Comparison of ENCODE assay signal across 25 mouse cellular contexts in genomic region chr5:117123102-117123501, GRCm38 (mm10). TPM values are rescaled to one million over a fixed set of nuclear protein-coding genes. Genes with fewer than 3 reads are reported as not detected.
DNase-seq lines count a peak whose midpoint lies in the region; ATAC-seq and TF ChIP-seq lines count a peak whose summit lies in the region.
"Had no signal": no experiment of that assay in that cellular context is flagged by ENCODE, and none has a peak within 500 bp of the region (broad histone marks: within the 10 kb centered on the region; RNA-seq: fewer than 3 reads in every experiment).

No protein-coding gene starts in this region.

- no peaks in the 10 kb centered on the region for H3K27me3 ChIP-seq in megakaryocyte, embryonic 14.5 days (replicated peaks)
- no peaks in the 10 kb centered on the region for H3K27me3 ChIP-seq in intestine, postnatal 0 days (replicated peaks; ENCODE audit: control insufficient read depth, insufficient read depth, low read length)
- no peaks in the 10 kb centered on the region for H3K27me3 ChIP-seq in stomach, postnatal 0 days (ENCODE audit: control insufficient read depth, insufficient read depth, low read length)

- H3K4me1 ChIP-seq in megakaryocyte, embryonic 14.5 days, result peaks cover 80% of the 10 kb centered on the region
- no peaks in the 10 kb centered on the region; the same call in 1 of the 2 replicates for H3K4me1 ChIP-seq in intestine, postnatal 0 days (replicated peaks; ENCODE audit: control insufficient read depth, insufficient read depth, low read length)
- H3K4me1 ChIP-seq in stomach, postnatal 0 days (replicated peaks; ENCODE audit: control insufficient read depth, insufficient read depth), result no peaks in the 10 kb centered on the region

- H3K36me3 ChIP-seq in megakaryocyte, embryonic 14.5 days (replicated peaks; ENCODE audit: low read length), result peaks cover 38% of the 10 kb centered on the region
- no peaks in the 10 kb centered on the region for H3K36me3 ChIP-seq in intestine, postnatal 0 days (ENCODE audit: control insufficient read depth, insufficient read depth)
- H3K36me3 ChIP-seq in stomach, postnatal 0 days (ENCODE audit: control insufficient read depth, insufficient read depth, low read length), result no peaks in the 10 kb centered on the region
- H3K36me3 ChIP-seq: embryonic facial prominence, embryonic 15.5 days; forebrain, embryonic 12.5 days; heart, embryonic 13.5 days; lung, embryonic 15.5 days; midbrain, embryonic 10.5 days had no signal

- no peaks in the 10 kb centered on the region for H3K9me3 ChIP-seq in megakaryocyte, embryonic 14.5 days
- H3K9me3 ChIP-seq in intestine, postnatal 0 days (ENCODE audit: control insufficient read depth), result no peaks in the 10 kb centered on the region
- H3K9me3 ChIP-seq in stomach, postnatal 0 days (ENCODE audit: control insufficient read depth, low read length), result no peaks in the 10 kb centered on the region
- H3K9me3 ChIP-seq: embryonic facial prominence, embryonic 15.5 days; forebrain, embryonic 12.5 days; heart, embryonic 13.5 days; lung, embryonic 15.5 days; midbrain, embryonic 10.5 days had no signal

- intact Hi-C loops in left cerebral cortex, postnatal 10 days (cut with DNase I), result no loop called here

- no peak overlapping the region for H3K9ac ChIP-seq in intestine, postnatal 0 days (ENCODE audit: low read depth, low read length)
- H3K9ac ChIP-seq in stomach, postnatal 0 days (ENCODE audit: low read length), result no peak overlapping the region
- H3K9ac ChIP-seq: embryonic facial prominence, embryonic 15.5 days; forebrain, embryonic 12.5 days; forebrain, postnatal 0 days; heart, embryonic 13.5 days; hindbrain, embryonic 14.5 days; lung, embryonic 15.5 days had no signal

- TF ChIP-seq CTCF in intestine, postnatal 0 days (IDR thresholded peaks at IDR 0.05; ENCODE audit: low read depth), result no peak
- TF ChIP-seq CTCF in stomach, postnatal 0 days (IDR thresholded peaks at IDR 0.05; ENCODE audit: low read depth), result no peak

- H3K4me2 ChIP-seq in intestine, postnatal 0 days (replicated peaks; ENCODE audit: low read depth), result no peak overlapping the region; the same call in 1 of the 2 replicates
- H3K4me2 ChIP-seq in stomach, postnatal 0 days (replicated peaks; ENCODE audit: low read depth), result no peak overlapping the region
- H3K4me2 ChIP-seq: embryonic facial prominence, embryonic 15.5 days; forebrain, embryonic 12.5 days; heart, embryonic 13.5 days; hindbrain, embryonic 14.5 days; lung, embryonic 15.5 days had no signal

- DNase-seq in NIH3T3 (ENCODE audit: low read depth), result peak; percentile 34
- peak; percentile 44 for DNase-seq in stomach, postnatal 0 days (ENCODE audit: low spot score)
- DNase-seq in left cerebral cortex, postnatal 10 days (ENCODE audit: extremely low spot score in 1 of 2, low spot score in 2 of 2), result no peak
- DNase-seq in left cerebral cortex, adult 9 months (ENCODE audit: low spot score in 2 of 2), result no peak
- DNase-seq: adrenal gland, postnatal 36 days; cerebellum, adult 18-20 months; cerebellum, postnatal 14 days; forebrain, postnatal 0 days; heart, postnatal 10 days; kidney, adult 8-10 months; kidney, postnatal 4 days; layer of hippocampus, postnatal 36 days; thymus, postnatal 25 days had no signal

- peak overlapping the region; percentile 40 for H3K4me3 ChIP-seq in megakaryocyte, embryonic 14.5 days (replicated peaks)
- H3K4me3 ChIP-seq in intestine, postnatal 0 days (ENCODE audit: low read depth, low read length), result no peak overlapping the region
- no peak overlapping the region for H3K4me3 ChIP-seq in stomach, postnatal 0 days (ENCODE audit: low read depth, low read length)
- H3K4me3 ChIP-seq: embryonic facial prominence, embryonic 15.5 days; forebrain, embryonic 12.5 days; heart, embryonic 13.5 days; lung, embryonic 15.5 days; midbrain, embryonic 10.5 days had no signal

- peak overlapping the region; percentile 82 for H3K27ac ChIP-seq in intestine, postnatal 0 days (ENCODE audit: low read depth, low read length)
- H3K27ac ChIP-seq in stomach, postnatal 0 days (replicated peaks), result peak overlapping the region; percentile 61
- H3K27ac ChIP-seq: embryonic facial prominence, embryonic 15.5 days; forebrain, embryonic 12.5 days; heart, embryonic 13.5 days; hindbrain, embryonic 14.5 days; kidney, postnatal 0 days; lung, embryonic 15.5 days; macrophage; midbrain, embryonic 10.5 days had no signal

- TF ChIP-seq EP300 in stomach, postnatal 0 days (optimal IDR thresholded peaks at IDR 0.05), result no peak

- no peak for ATAC-seq in megakaryocyte, adult 5-6 weeks (ENCODE audit: poor library complexity, severe bottlenecking)
- peak; percentile 5; the same call in 1 of the 2 replicates for ATAC-seq in intestine, postnatal 0 days
- ATAC-seq in stomach, postnatal 0 days (ENCODE audit: low FRiP score, low TSS enrichment), result 0 out of 2 replicates have a peak, but pooled peaks have one; percentile 28
- ATAC-seq: forebrain, postnatal 0 days; midbrain, embryonic 16.5 days had no signal

- WGBS in intestine, postnatal 0 days, result 21% methylated on average over 6 of the region's 6 CpGs
- WGBS in stomach, postnatal 0 days, result 23% methylated on average over 6 of the region's 6 CpGs

RNA-seq across cellular contexts. Expression of gene Taok3, which starts 3.2 kb away (rescaled TPM):
- 75.0 and 157 TPM in 2 replicates for polyA plus RNA-seq in megakaryocyte, embryonic 14.5 days (2012; ENCODE audit: insufficient read depth, low replicate concordance)
- 73.8 and 80.2 TPM in 2 replicates for total RNA-seq in megakaryocyte, adult 5-6 weeks (2015)
- 57.5 and 72.8 TPM in 2 replicates for total RNA-seq in megakaryocyte, adult 5-6 weeks (2017)
- polyA plus RNA-seq in intestine, postnatal 0 days (2015; fragmentation: Nextera tagmentation; extraction: Ambion mirVana), result 40.4 and 47.7 TPM in 2 replicates
- 23.1 and 24.2 TPM in 2 replicates for polyA plus RNA-seq in stomach, postnatal 0 days (2015; fragmentation: Nextera tagmentation; extraction: Ambion mirVana)
- 10 to 100 TPM; 67.6 to 68.7 TPM for total RNA-seq in left cerebral cortex, postnatal 10 days (2021)

RNA-seq across cellular contexts. Expression of gene Suds3, which starts 7.2 kb away (rescaled TPM):
- polyA plus RNA-seq in megakaryocyte, embryonic 14.5 days (2012; ENCODE audit: insufficient read depth, low replicate concordance), result 37.1 and 38.0 TPM in 2 replicates
- total RNA-seq in megakaryocyte, adult 5-6 weeks (2015), result 18.0 and 18.8 TPM in 2 replicates
- 93.5 and 102 TPM in 2 replicates for total RNA-seq in megakaryocyte, adult 5-6 weeks (2017)
- polyA plus RNA-seq in intestine, postnatal 0 days (2015; fragmentation: Nextera tagmentation; extraction: Ambion mirVana), result 41.8 and 47.2 TPM in 2 replicates
- 42.2 and 46.9 TPM in 2 replicates for polyA plus RNA-seq in stomach, postnatal 0 days (2015; fragmentation: Nextera tagmentation; extraction: Ambion mirVana)
- total RNA-seq in left cerebral cortex, postnatal 10 days (2021), result 10 to 100 TPM; 93.7 to 93.9 TPM

Comparison
In these comparisons a context has a peak if more than half of its experiments do, and no peak if none do; other contexts are left out.
1. DNase-seq: peak in NIH3T3 (single experiment) and stomach, postnatal 0 days (single experiment); none in left cerebral cortex, postnatal 10 days (0 of 2) and left cerebral cortex, adult 9 months (0 of 2).